ENCODE assay signal across 8 mouse cellular contexts in genomic region chr8:120265471-120265870, GRCm38 (mm10). TPM values are rescaled to one million over a fixed set of nuclear protein-coding genes. Genes with fewer than 3 reads are reported as not detected.
A peak's percentile ranks its signal among the peaks of the same experiment; 100 is the strongest.
DNase-seq lines count a peak whose midpoint lies in the region; ATAC-seq and TF ChIP-seq lines count a peak whose summit lies in the region.

No protein-coding gene starts in this region.

- no peaks in the 10 kb centered on the region for H3K36me3 ChIP-seq in intestine, postnatal 0 days (ENCODE audit: control insufficient read depth, insufficient read depth)
- H3K36me3 ChIP-seq in liver, embryonic 15.5 days (replicated peaks): no peaks in the 10 kb centered on the region
- no peaks in the 10 kb centered on the region for H3K36me3 ChIP-seq in neural tube, embryonic 13.5 days

- H3K9me3 ChIP-seq in intestine, postnatal 0 days (ENCODE audit: control insufficient read depth): no peaks in the 10 kb centered on the region
- H3K9me3 ChIP-seq in liver, embryonic 15.5 days (replicated peaks): no peaks in the 10 kb centered on the region
- no peaks in the 10 kb centered on the region for H3K9me3 ChIP-seq in neural tube, embryonic 13.5 days

- DNase-seq in MN1 (ENCODE audit: low spot score): peak; percentile 79
- DNase-seq in embryo, embryonic 10.5 days (ENCODE audit: low spot score): peak; percentile 90
- peak; percentile 82 to 87 for DNase-seq in heart, adult 18-20 months

- H3K27me3 ChIP-seq in intestine, postnatal 0 days (replicated peaks; ENCODE audit: control insufficient read depth, insufficient read depth, low read length): no peaks in the 10 kb centered on the region
- peaks cover 59% of the 10 kb centered on the region for H3K27me3 ChIP-seq in liver, embryonic 15.5 days
- H3K27me3 ChIP-seq in neural tube, embryonic 13.5 days: no peaks in the 10 kb centered on the region

- H3K27ac ChIP-seq in intestine, postnatal 0 days (ENCODE audit: low read depth, low read length): no peak overlapping the region; the same call in 1 of the 2 replicates
- no peak overlapping the region for H3K27ac ChIP-seq in liver, embryonic 15.5 days (replicated peaks)
- H3K27ac ChIP-seq in neural tube, embryonic 13.5 days (replicated peaks): peak overlapping the region; percentile 90

- H3K4me2 ChIP-seq in intestine, postnatal 0 days (replicated peaks; ENCODE audit: low read depth): peak overlapping the region; percentile 47; the same call in 1 of the 2 replicates
- no peak overlapping the region; the same call in 1 of the 2 replicates for H3K4me2 ChIP-seq in liver, embryonic 15.5 days
- no peak overlapping the region for H3K4me2 ChIP-seq in neural tube, embryonic 13.5 days

- peak; percentile 53 for ATAC-seq in intestine, postnatal 0 days
- peak; percentile 50; the same call in 1 of the 2 replicates for ATAC-seq in liver, embryonic 15.5 days (ENCODE audit: insufficient read depth)
- peak; percentile 40 for ATAC-seq in neural tube, embryonic 13.5 days (ENCODE audit: low read depth)
- ATAC-seq in frontal cortex, adult (ENCODE audit: low TSS enrichment): no peak
- no peak for ATAC-seq in monocyte, adult 5-6 weeks (replicated peaks; ENCODE audit: insufficient number of reproducible peaks, low FRiP score, low TSS enrichment, poor library complexity, severe bottlenecking)

- no peak overlapping the region for H3K4me3 ChIP-seq in intestine, postnatal 0 days (ENCODE audit: low read depth, low read length)
- H3K4me3 ChIP-seq in liver, embryonic 15.5 days (replicated peaks): no peak overlapping the region
- H3K4me3 ChIP-seq in neural tube, embryonic 13.5 days: no peak overlapping the region

- 0 out of 2 replicates have a peak, but pooled peaks cover 3% of the 10 kb centered on the region for H3K4me1 ChIP-seq in intestine, postnatal 0 days (replicated peaks; ENCODE audit: control insufficient read depth, insufficient read depth, low read length)
- peaks cover 20% of the 10 kb centered on the region for H3K4me1 ChIP-seq in liver, embryonic 15.5 days (replicated peaks)
- peaks cover 87% of the 10 kb centered on the region for H3K4me1 ChIP-seq in neural tube, embryonic 13.5 days (replicated peaks)

- no peak for TF ChIP-seq CTCF in intestine, postnatal 0 days (IDR thresholded peaks at IDR 0.05; ENCODE audit: low read depth)

- WGBS in intestine, postnatal 0 days: 6% methylated on average over 4 of the region's 4 CpGs
- 45% methylated on average over 4 of the region's 4 CpGs for WGBS in liver, embryonic 15.5 days (ENCODE audit: insufficient replicate concordance)
- WGBS in neural tube, embryonic 13.5 days: 10% methylated on average over 4 of the region's 4 CpGs

- no peak overlapping the region for H3K9ac ChIP-seq in intestine, postnatal 0 days (ENCODE audit: low read depth, low read length)
- H3K9ac ChIP-seq in liver, embryonic 15.5 days: no peak overlapping the region
- 0 out of 2 replicates have a peak overlapping the region, but pooled peaks have one; percentile 41 for H3K9ac ChIP-seq in neural tube, embryonic 13.5 days

RNA-seq across cellular contexts. Expression of gene Gse1, which starts 37.2 kb away (rescaled TPM):
- total RNA-seq in heart, adult 18-20 months (2021): 10 to 100 TPM; 15.5 to 16.0 TPM
- polyA plus RNA-seq in intestine, postnatal 0 days (2015; fragmentation: Nextera tagmentation; extraction: Ambion mirVana): 6.4 and 7.8 TPM in 2 replicates
- 8.7 and 10.6 TPM in 2 replicates for polyA plus RNA-seq in liver, embryonic 15.5 days (2015; fragmentation: Nextera tagmentation; extraction: Ambion mirVana)
- polyA plus RNA-seq in neural tube, embryonic 13.5 days (2015; fragmentation: Nextera tagmentation; extraction: Ambion mirVana): 17.0 and 17.1 TPM in 2 replicates
- total RNA-seq in monocyte, adult 5-6 weeks (2017): 9.9 to 23.3 TPM (median 10.5 TPM) in 3 replicates

Comparison
In these comparisons a context has a peak if more than half of its experiments do, and no peak if none do; other contexts are left out.
1. ATAC-seq: peak in intestine, postnatal 0 days (single experiment), liver, embryonic 15.5 days (single experiment) and neural tube, embryonic 13.5 days (single experiment); none in frontal cortex, adult (single experiment) and monocyte, adult 5-6 weeks (single experiment).
2. Peak in every context shown above with its lines, with median percentiles within 50 percentile points of each other: DNase-seq.